Comparison of ENCODE assay signal across 8 mouse cellular contexts in the genomic region with DNA sequence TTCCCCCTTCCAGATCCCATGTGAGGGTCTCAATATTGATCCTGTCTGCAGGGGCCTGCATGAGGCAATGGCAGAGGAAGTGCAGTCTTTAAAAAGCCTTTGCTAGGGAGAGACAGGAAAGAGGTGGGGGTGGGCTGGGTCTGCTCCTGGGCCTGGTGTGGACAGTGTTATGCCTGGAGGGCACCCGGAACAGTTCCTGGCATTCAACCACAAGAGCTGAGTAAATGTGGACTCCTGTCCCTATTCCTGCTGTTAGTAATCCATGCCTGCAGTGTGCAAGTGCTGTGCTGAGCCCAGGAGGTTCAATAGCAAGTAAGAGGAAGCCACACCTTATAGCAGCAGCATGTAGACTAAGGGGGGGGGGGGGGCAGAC.
DNase-seq lines count a peak whose midpoint lies in the region; ATAC-seq and TF ChIP-seq lines count a peak whose summit lies in the region.
"Not testable (repeated sequence)": the region's sequence is repeated elsewhere in the genome, so short reads cannot be mapped to it uniquely, and the experiment has no call there.

No protein-coding gene starts in this region.

- H3K9me3 ChIP-seq in heart, embryonic 12.5 days (replicated peaks): peaks cover 12% of the 10 kb centered on the region; the same call in 1 of the 2 replicates
- H3K9me3 ChIP-seq in hindbrain, postnatal 0 days (ENCODE audit: low read length); limb, embryonic 11.5 days (ENCODE audit: control insufficient read depth, low read length); liver, postnatal 0 days (ENCODE audit: low read length); midbrain, postnatal 0 days (ENCODE audit: low read length); stomach, embryonic 16.5 days (replicated peaks; ENCODE audit: control insufficient read depth, low read length): not testable (repeated sequence)

- DNase-seq in 3134 (ENCODE audit: extremely low read depth, insufficient read length, low spot score): peak; percentile 37
- DNase-seq in hindbrain, postnatal 0 days (ENCODE audit: low spot score); limb, embryonic 11.5 days (ENCODE audit: low spot score); liver, postnatal 0 days; midbrain, postnatal 0 days (ENCODE audit: low spot score): not testable (repeated sequence)

- not testable (repeated sequence) for H3K27ac ChIP-seq in heart, embryonic 12.5 days (ENCODE audit: poor library complexity, severe bottlenecking); hindbrain, postnatal 0 days; limb, embryonic 11.5 days (replicated peaks; ENCODE audit: low read depth, low read length); liver, postnatal 0 days (ENCODE audit: low read depth); midbrain, postnatal 0 days (ENCODE audit: low read depth, low read length); stomach, embryonic 16.5 days (ENCODE audit: low read length)

- ATAC-seq in common myeloid progenitor, adult 5-6 weeks (replicated peaks; ENCODE audit: low read depth, poor library complexity, severe bottlenecking): peak; percentile 45
- ATAC-seq in heart, embryonic 12.5 days (ENCODE audit: insufficient number of reproducible peaks, low FRiP score): peak; percentile 27; the same call in 1 of the 2 replicates
- peak; percentile 47; the same call in 1 of the 2 replicates for ATAC-seq in hindbrain, postnatal 0 days
- ATAC-seq in limb, embryonic 11.5 days (ENCODE audit: insufficient number of reproducible peaks, low FRiP score, low TSS enrichment, low read depth): peak; percentile 69
- ATAC-seq in liver, postnatal 0 days: peak; percentile 64
- 0 out of 2 replicates have a peak, but pooled peaks have one; percentile 3 for ATAC-seq in midbrain, postnatal 0 days (ENCODE audit: low FRiP score)
- ATAC-seq in stomach, embryonic 16.5 days (ENCODE audit: insufficient read depth, low FRiP score): peak; percentile 54; the same call in 1 of the 2 replicates

- not testable (repeated sequence) for TF ChIP-seq EP300 in liver, postnatal 0 days (IDR thresholded peaks at IDR 0.05; ENCODE audit: low read depth)

- WGBS in heart, embryonic 12.5 days: 50% methylated on average over 1 of the region's 1 CpGs
- WGBS in hindbrain, postnatal 0 days: 61% methylated on average over 1 of the region's 1 CpGs
- 69% methylated on average over 1 of the region's 1 CpGs for whole genome bisulfite sequencing in limb, embryonic 11.5 days
- 36% methylated on average over 1 of the region's 1 CpGs for WGBS in liver, postnatal 0 days (ENCODE audit: insufficient replicate concordance)
- 80% methylated on average over 1 of the region's 1 CpGs for WGBS in midbrain, postnatal 0 days
- WGBS in stomach, embryonic 16.5 days: 65% methylated on average over 1 of the region's 1 CpGs

- not testable (repeated sequence) for H3K4me3 ChIP-seq in heart, embryonic 12.5 days; hindbrain, postnatal 0 days (ENCODE audit: low read length); limb, embryonic 11.5 days (ENCODE audit: low read depth, low read length); liver, postnatal 0 days (ENCODE audit: low read depth, low read length); midbrain, postnatal 0 days (ENCODE audit: low read depth, low read length); stomach, embryonic 16.5 days (replicated peaks; ENCODE audit: low read length)

- peaks cover 17% of the 10 kb centered on the region for H3K4me1 ChIP-seq in heart, embryonic 12.5 days (replicated peaks)
- H3K4me1 ChIP-seq in hindbrain, postnatal 0 days (ENCODE audit: insufficient read depth, low read length); limb, embryonic 11.5 days (ENCODE audit: control insufficient read depth, insufficient read depth, low read length); liver, postnatal 0 days (ENCODE audit: insufficient read depth); midbrain, postnatal 0 days (ENCODE audit: insufficient read depth, low read length); stomach, embryonic 16.5 days (ENCODE audit: control insufficient read depth, insufficient read depth, low read length): not testable (repeated sequence)

- TF ChIP-seq CTCF in hindbrain, postnatal 0 days (IDR thresholded peaks at IDR 0.05; ENCODE audit: low read depth); liver, postnatal 0 days (IDR thresholded peaks at IDR 0.05; ENCODE audit: low read depth); midbrain, postnatal 0 days (IDR thresholded peaks at IDR 0.05): not testable (repeated sequence)

- not testable (repeated sequence) for H3K9ac ChIP-seq in heart, embryonic 12.5 days; hindbrain, postnatal 0 days (replicated peaks; ENCODE audit: low read length); limb, embryonic 11.5 days (ENCODE audit: low read length); liver, postnatal 0 days (replicated peaks); midbrain, postnatal 0 days (replicated peaks; ENCODE audit: low read length, poor library complexity, severe bottlenecking); stomach, embryonic 16.5 days (ENCODE audit: low read length)

- not testable (repeated sequence) for H3K27me3 ChIP-seq in heart, embryonic 12.5 days (replicated peaks); hindbrain, postnatal 0 days (ENCODE audit: insufficient read depth, low read length); limb, embryonic 11.5 days (ENCODE audit: control insufficient read depth, insufficient read depth, low read length); liver, postnatal 0 days (ENCODE audit: insufficient read depth, low read length); midbrain, postnatal 0 days (ENCODE audit: insufficient read depth, low read length); stomach, embryonic 16.5 days (ENCODE audit: control insufficient read depth, insufficient read depth, low read length)

- H3K36me3 ChIP-seq in heart, embryonic 12.5 days; hindbrain, postnatal 0 days (ENCODE audit: insufficient read depth, low read length); limb, embryonic 11.5 days (ENCODE audit: control insufficient read depth, insufficient read depth, low read length); liver, postnatal 0 days (replicated peaks; ENCODE audit: insufficient read depth, low read length); midbrain, postnatal 0 days (ENCODE audit: insufficient read depth, low read length); stomach, embryonic 16.5 days (ENCODE audit: control insufficient read depth, insufficient read depth, low read length): not testable (repeated sequence)

- H3K4me2 ChIP-seq in heart, embryonic 12.5 days; hindbrain, postnatal 0 days (ENCODE audit: low read depth, low read length); limb, embryonic 11.5 days (ENCODE audit: low read depth, severe bottlenecking); liver, postnatal 0 days (ENCODE audit: low read depth, low read length); midbrain, postnatal 0 days (ENCODE audit: low read depth, low read length, poor library complexity, severe bottlenecking); stomach, embryonic 16.5 days (ENCODE audit: low read depth, low read length): not testable (repeated sequence)

Comparison
In these comparisons a context has a peak if more than half of its experiments do, and no peak if none do; other contexts are left out.
1. ATAC-seq: peak in every context shown above with its lines; median percentile 69 in limb, embryonic 11.5 days; 64 in liver, postnatal 0 days; 54 in stomach, embryonic 16.5 days; 47 in hindbrain, postnatal 0 days; 45 in common myeloid progenitor, adult 5-6 weeks; 27 in heart, embryonic 12.5 days; 3 in midbrain, postnatal 0 days.